Mouse (Mus musculus) CD8-positive naive resting alpha-beta T cell, adult 2 months (primary cell): ENCODE data around the gene Ptprm.

ENCODE experiments used
- DNase-seq, 2 experiments: peaks; one replicate each; pipeline ENCODE4 v3.0.0; 2022; ENCODE audit warnings: low read depth in 2 of 2, low spot score in 2 of 2

The Ptprm gene

DNA sequence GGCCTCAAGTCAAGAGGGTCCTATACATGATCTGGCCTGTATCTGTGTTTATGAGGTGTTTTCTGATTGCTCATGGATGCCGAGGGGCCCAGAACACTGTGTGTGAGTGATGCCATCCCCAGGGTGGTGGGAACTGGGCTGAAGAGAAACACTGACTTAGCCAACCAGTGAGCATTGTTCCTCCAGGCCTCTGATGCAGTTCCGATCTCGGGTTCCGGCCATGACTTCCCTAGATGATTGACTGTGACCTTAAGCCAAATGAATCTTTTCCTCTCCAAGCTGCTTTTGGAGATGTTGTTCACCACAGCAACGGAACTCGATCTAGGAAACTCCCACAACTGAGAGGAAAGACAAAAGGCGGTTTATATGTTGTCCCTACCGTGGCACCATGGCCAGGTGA, 9.1 kb downstream of the Ptprm start:
- no peak for DNase-seq

GRCm38 (mm10) chr17:67343471-67343870, 10.8 kb downstream of the Ptprm start:
- DNase-seq = no peak

GRCm38 (mm10) chr17:67343006-67343405, 11.3 kb downstream of the Ptprm start:
- DNase-seq = no peak

DNA sequence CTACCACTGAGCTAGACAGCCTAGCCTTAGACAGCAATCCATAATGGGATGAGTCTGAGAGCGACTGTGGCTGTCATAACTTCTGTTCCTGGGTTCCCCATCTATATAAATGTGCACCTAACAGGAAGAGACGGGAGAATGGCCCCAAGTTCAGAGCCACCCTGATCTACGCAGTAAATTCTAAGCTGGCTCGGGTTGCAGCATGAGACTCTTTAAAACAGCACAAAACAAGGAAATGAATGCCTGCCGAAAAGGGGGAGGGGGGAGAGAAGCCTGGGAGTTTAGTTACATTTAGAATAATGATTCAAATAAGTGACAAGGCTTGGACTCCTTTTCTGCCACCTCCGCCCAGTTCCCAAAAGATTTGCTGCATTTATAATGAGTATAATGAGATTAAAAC, 13.9 kb downstream of the Ptprm start:
- no peak for DNase-seq

GRCm38 (mm10) chr17:67339569-67339968, 14.7 kb downstream of the Ptprm start:
- no peak for DNase-seq

GRCm38 (mm10) chr17:67334310-67334709, 19.9 kb downstream of the Ptprm start:
- no peak for DNase-seq

GRCm38 (mm10) chr17:67329435-67329834, 24.8 kb downstream of the Ptprm start:
- DNase-seq = no peak

DNA sequence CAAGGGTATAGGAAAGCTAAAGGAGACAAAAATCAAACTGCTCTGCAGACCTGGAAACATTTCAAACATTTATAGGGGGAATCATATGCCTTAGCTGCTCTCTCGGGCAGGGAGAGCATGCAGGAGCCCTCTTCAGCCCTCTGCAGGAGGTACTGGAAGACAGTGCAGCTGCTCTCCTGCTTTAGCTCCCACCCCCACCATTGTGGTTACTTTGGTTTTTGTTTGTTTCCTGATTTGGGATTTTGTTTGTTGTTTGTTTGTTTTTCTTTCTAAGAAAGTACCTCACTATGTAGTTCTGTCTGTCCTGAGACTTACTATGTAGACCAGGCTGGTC, 29.8 kb downstream of the Ptprm start:
- no peak for DNase-seq

GRCm38 (mm10) chr17:67323777-67324498, 30.3 kb downstream of the Ptprm start:
- no peak for DNase-seq

DNA sequence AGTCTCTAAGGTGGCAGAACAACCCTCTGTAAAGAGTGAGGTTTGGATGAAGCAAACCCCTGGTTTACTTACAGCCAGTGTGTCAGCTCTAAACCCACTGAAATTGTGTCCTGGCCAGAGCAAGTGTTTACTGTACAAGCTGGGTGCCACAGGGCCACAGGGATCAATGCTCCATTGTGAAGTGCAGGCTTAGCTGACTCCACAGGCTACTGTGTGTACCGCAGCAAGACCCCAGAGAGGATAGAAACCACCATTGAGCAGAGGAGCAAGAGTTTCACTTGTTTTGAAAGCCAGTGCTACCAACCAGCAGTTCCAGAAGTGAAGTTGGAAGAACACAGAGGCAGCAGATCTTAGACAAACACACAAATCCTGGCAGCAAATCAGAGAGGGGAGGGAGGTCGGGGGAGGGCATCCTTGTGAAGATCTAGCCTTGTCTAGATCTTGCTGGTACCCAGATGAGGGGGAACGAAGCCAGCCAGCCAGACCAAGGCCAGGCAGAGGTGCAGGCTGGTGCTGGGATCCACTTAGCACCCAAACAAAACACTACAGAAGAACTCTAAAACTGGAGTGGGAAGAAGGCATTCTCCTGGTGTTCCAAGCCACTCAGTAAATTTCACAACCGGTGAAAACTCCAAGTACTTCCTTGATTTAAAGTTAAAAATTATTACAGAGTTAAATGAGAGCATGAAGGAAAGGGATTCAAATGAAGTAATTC, 39.6 kb downstream of the Ptprm start:
- no peak for DNase-seq

GRCm38 (mm10) chr17:67308421-67308820, 45.8 kb downstream of the Ptprm start:
- no peak for DNase-seq

DNA sequence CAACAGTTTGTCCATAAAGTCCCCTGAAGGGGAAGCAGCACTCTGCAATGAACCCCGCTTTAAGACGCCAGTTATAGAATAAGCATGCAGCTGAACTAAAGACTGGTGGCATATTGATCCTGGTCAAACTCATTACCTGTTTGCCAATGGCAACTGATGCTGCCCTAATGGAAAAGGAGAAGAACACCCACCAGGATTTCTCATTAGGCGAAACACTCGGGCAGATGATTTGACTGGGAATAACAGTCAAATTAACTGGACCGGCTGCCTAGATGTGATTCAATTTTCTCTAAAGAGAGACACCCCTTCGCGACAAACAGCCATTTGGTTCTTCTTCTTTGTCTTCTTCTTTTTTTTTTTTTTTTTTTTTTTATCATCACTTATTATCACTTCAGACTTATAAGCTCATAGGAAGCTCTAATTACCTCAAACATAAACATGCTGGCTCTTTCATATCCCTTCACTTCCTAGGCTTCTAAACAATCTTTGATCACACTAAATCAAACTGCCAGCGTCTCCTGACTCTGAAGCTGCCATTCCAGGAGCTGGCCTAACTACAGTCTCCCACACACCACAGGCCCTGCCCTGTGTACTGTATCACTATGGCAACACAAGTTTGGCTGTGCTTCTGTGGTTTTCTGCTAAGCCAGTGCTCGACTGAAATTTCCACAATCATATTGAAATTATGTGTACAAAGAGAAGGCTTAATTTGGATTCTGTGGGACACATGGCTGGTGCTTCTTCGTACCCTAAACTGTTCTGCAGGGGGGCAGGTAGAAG, 48.0 kb downstream of the Ptprm start:
- no peak for DNase-seq

GRCm38 (mm10) chr17:67304831-67305230, 49.4 kb downstream of the Ptprm start:
- DNase-seq = no peak

- no peak for DNase-seq
These were observed 50.7 kb downstream of the Ptprm start for GRCm38 (mm10) chr17:67303326-67304099.

DNA sequence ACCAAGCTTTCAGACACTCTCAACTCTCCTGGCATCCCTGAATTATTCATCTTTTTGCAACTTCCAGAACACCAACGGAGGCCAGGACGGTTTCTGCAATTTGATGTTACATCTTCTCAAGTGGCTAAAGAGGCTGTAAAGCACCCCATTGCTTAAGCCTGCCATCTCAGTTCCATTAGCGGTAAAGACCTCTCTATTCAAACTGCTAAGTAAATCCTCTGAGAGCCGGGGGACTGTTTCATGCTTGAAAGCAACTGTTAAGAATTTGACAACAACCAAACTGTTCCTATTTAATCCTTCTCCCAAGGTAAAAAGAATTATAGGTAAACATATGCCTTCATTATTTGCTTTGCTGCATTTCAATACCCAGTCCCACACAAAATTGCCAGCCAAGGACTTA, 51.7 kb downstream of the Ptprm start:
- DNase-seq = no peak

DNA sequence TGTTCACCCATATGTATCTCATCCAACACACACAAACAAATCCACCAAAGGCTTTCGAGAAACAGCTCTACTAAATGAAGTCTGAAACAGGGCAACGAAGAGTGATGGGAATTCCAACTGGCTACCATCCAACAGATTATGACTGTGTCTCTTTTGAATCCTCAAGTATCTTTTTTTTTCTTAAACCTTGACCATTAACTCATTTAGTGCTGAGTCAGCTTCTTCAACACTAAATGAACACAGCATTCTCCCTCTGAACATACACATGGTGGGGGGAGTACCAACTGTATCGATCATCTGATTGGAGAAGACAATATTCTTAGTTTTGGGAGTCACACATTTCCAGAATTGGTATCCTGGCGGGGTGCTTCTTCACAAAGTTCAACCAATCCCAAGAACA, 52.2 kb downstream of the Ptprm start:
- no peak for DNase-seq

DNA sequence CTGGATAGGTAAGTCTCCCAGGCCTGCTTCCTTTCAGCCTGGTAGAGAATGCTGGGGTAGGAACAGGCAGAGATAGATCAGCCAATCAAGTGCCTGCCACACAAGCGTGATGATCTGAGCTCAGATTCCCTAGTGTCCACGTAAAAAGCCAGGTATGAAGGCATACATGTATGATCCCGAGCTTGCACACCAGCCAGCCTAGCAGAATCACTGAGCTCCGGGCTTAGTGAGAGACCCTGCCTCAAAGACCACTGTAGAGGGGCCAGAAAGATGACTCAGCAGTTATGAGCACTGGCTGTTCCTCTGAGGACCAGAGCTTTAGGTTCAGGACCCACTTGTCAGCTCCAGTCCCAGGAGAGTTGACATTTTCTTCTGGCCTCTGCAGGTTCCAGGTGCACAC, 52.9 kb downstream of the Ptprm start:
- no peak for DNase-seq

DNA sequence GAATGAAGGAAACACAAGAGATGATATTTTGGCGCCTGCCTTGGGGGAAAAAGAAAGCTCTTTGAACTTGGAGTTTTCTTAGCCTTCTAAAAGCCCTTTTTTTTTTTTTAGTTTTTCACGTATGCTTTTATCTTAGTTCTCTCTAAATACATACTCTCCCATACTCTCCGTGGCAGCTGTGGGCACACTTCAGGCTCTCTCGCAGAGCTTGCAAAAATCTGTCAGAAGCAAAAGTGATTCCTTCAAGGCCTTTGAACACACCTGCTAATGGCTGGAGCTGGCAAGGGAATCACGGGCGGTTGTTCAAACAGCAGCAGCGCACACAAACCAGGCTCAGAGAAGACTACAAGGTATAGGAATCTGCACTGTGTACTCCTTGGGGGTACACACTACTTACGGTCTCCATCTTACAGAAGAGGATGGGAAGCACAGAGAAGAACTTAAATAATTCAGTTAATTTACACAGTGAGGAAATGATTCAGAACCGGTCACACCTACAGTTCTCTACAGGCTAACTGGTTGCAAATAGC, 55.9 kb downstream of the Ptprm start:
- no peak for DNase-seq

GRCm38 (mm10) chr17:67296604-67297595, 57.4 kb downstream of the Ptprm start:
- no peak for DNase-seq

DNA sequence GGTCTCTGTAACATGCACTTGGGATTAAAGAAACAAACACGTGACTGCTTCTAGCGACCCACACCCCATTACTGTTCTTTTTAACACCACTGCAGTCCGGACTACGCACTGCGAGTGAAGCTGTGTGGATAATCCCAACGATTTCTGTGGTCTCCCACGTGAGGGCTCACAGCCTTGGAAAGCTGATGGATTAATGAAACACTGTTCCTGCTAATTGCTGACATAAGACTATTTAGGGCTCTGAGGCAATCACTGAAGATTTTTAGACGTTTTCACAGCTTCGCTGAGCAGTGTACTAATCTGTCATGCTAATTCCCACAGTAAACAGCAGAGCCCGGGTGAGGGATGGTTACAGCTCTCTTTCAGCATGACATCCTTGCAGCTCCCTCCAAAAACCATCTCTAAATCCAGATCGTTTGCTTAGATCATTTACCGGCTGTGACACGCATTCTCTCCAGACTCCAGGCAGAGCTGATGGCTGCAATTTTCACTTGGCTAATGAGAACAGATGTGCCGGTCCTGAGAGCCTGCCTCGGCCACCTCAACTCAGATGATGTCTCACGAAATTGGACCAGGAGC, 63.5 kb downstream of the Ptprm start:
- no peak for DNase-seq
